Mouse (Mus musculus) embryonic fibroblast, embryonic 13.5 days (primary cell): ENCODE measurements around the gene Aarsd1.

Source experiments
- CTCF ChIP-seq: IDR thresholded peaks from 2 replicates; pipeline ENCODE4 v1.5.1; 2011; ENCODE audit warnings: mild to moderate bottlenecking, control low read depth, low read length, moderate library complexity, borderline replicate concordance; ENCODE audit not compliant: insufficient read depth
- POLR2A ChIP-seq: IDR thresholded peaks from 2 replicates; pipeline ENCODE4 v1.6.1; 2011; ENCODE audit warnings: low read depth, mild to moderate bottlenecking, control low read depth, low read length, moderate library complexity

DNA sequence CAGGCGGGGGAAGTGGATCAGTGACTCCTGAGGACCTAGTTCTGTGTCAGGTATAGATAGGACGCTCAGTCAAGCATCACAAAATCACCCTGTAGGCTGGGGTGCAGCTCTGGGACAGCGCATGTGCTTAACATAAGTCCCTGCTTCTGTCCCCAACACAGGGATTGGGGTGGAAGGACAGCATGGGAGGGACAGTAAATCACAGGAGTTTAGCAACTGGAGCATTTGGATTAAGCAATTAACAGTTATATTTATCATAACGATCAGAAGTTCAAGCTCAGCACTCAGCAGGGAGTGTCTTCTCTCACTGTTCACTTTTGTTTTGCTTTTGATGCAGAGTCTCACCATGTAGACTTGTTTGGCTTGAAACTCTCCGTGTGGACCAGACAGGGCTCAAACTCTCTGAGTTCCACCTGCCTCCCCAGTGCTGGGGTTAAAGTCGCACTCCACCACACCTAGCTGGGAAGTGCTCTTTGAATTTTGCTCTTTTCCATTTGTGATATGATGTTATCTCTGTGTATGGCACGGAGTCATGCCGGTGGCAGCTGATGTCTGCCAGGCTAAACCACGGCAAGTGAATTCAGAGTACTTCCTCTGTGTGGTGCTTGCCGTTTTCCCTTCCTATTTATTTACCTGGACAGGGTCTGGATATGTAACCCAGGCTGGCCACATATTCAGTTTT lies 34.8 kb upstream of the Aarsd1 start:
- no peak for TF ChIP-seq CTCF
- TF ChIP-seq POLR2A = no peak
